In the genomic region with DNA sequence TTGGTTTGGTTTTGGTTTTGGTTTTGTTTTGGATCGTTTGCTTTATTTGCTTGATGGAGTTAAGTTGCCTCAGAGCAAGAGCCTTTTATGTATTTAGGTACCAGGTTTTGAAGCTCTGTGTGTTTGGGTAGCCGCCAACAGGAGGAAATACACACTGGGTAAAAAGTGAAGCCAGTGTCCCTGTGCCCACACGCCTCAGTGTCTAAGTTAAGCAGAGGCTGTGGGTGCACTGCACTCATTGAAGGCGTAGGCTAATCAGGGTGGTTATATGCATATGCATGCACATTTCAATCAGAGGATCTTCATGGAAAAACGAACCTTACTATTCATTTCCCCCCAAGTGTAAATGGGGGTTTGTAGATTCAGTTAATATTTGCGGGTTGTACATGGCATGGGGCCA, we compare ENCODE assay signal across 16 mouse cellular contexts.
DNase-seq lines count a peak whose midpoint lies in the region; ATAC-seq and TF ChIP-seq lines count a peak whose summit lies in the region.
"Had no signal": no experiment of that assay in that cellular context is flagged by ENCODE, and none has a peak within 500 bp of the region (broad histone marks: within the 10 kb centered on the region; RNA-seq: fewer than 3 reads in every experiment).

No protein-coding gene starts in this region.

- TF ChIP-seq CTCF in liver, postnatal 0 days (IDR thresholded peaks at IDR 0.05; ENCODE audit: low read depth) = no peak

- no peaks in the 10 kb centered on the region for H3K36me3 ChIP-seq in liver, postnatal 0 days (replicated peaks; ENCODE audit: insufficient read depth, low read length)
- H3K36me3 ChIP-seq: embryonic facial prominence, embryonic 13.5 days; forebrain, embryonic 15.5 days; liver, embryonic 12.5 days; midbrain, embryonic 12.5 days had no signal

- peak; percentile 3 for DNase-seq in A20 (ENCODE audit: low read depth, low spot score)
- peak; percentile 69 to 76 for DNase-seq in cerebellum, adult 18-20 months
- peak; percentile 23 to 42 for DNase-seq in frontal cortex, postnatal 10 days (ENCODE audit: low spot score in 2 of 2)
- peak; percentile 28 to 44 for DNase-seq in left cerebral cortex, postnatal 10 days (ENCODE audit: extremely low spot score in 1 of 2, low spot score in 2 of 2)
- no peak for DNase-seq in adrenal gland, postnatal 10 days
- no peak for DNase-seq in liver, postnatal 0 days
- no peak for DNase-seq in thymus, postnatal 10 days (ENCODE audit: low spot score in 2 of 2)
- DNase-seq: kidney, adult 9 months; lung, postnatal 14 days; thymus, postnatal 14 days had no signal

- H3K4me3 ChIP-seq in liver, postnatal 0 days (ENCODE audit: low read depth, low read length) = no peak overlapping the region
- H3K4me3 ChIP-seq: embryonic facial prominence, embryonic 13.5 days; forebrain, embryonic 15.5 days; liver, embryonic 12.5 days; midbrain, embryonic 12.5 days had no signal

- H3K9me3 ChIP-seq in liver, postnatal 0 days (ENCODE audit: low read length) = no peaks in the 10 kb centered on the region
- H3K9me3 ChIP-seq: embryonic facial prominence, embryonic 13.5 days; forebrain, embryonic 15.5 days; liver, embryonic 12.5 days; midbrain, embryonic 12.5 days had no signal

- no peak overlapping the region for H3K9ac ChIP-seq in liver, postnatal 0 days (replicated peaks)
- H3K9ac ChIP-seq: embryonic facial prominence, embryonic 13.5 days; forebrain, embryonic 15.5 days; liver, embryonic 12.5 days; midbrain, embryonic 12.5 days had no signal

- no peaks in the 10 kb centered on the region for H3K4me1 ChIP-seq in liver, postnatal 0 days (ENCODE audit: insufficient read depth)
- H3K4me1 ChIP-seq: embryonic facial prominence, embryonic 13.5 days; forebrain, embryonic 15.5 days; liver, embryonic 12.5 days; midbrain, embryonic 12.5 days had no signal

- no peaks in the 10 kb centered on the region for H3K27me3 ChIP-seq in liver, postnatal 0 days (ENCODE audit: insufficient read depth, low read length)
- H3K27me3 ChIP-seq: embryonic facial prominence, embryonic 13.5 days; forebrain, embryonic 15.5 days; liver, embryonic 12.5 days; midbrain, embryonic 12.5 days had no signal

- no peak for TF ChIP-seq EP300 in liver, postnatal 0 days (IDR thresholded peaks at IDR 0.05; ENCODE audit: low read depth)

- 68% methylated on average over 6 of the region's 6 CpGs for WGBS in liver, postnatal 0 days (ENCODE audit: insufficient replicate concordance)

- intact Hi-C loops in left cerebral cortex, postnatal 10 days (cut with DNase I) = no loop called here

- H3K4me2 ChIP-seq in liver, postnatal 0 days (ENCODE audit: low read depth, low read length) = no peak overlapping the region
- H3K4me2 ChIP-seq: embryonic facial prominence, embryonic 13.5 days; forebrain, embryonic 15.5 days; liver, embryonic 12.5 days; midbrain, embryonic 12.5 days had no signal

- no peak for ATAC-seq in erythroblast, adult 5-6 weeks (replicated peaks; ENCODE audit: low FRiP score, poor library complexity, severe bottlenecking)
- ATAC-seq in liver, postnatal 0 days = no peak
- ATAC-seq: forebrain, embryonic 15.5 days; hindbrain, embryonic 16.5 days; liver, embryonic 12.5 days had no signal

- no peak overlapping the region for H3K27ac ChIP-seq in liver, postnatal 0 days (ENCODE audit: low read depth)
- H3K27ac ChIP-seq: embryonic facial prominence, embryonic 13.5 days; forebrain, embryonic 15.5 days; liver, embryonic 12.5 days; midbrain, embryonic 12.5 days had no signal

Comparison
In these comparisons a context has a peak if more than half of its experiments do, and no peak if none do; other contexts are left out.
1. DNase-seq: peak in A20 (single experiment), cerebellum, adult 18-20 months (2 of 2), frontal cortex, postnatal 10 days (2 of 2) and left cerebral cortex, postnatal 10 days (2 of 2); none in adrenal gland, postnatal 10 days (single experiment), liver, postnatal 0 days (single experiment) and thymus, postnatal 10 days (0 of 2).